Mouse (Mus musculus): Measurements from ENCODE around the gene Syde2. TPM values are rescaled to one million over a fixed set of nuclear protein-coding genes. Genes with fewer than 3 reads are reported as not detected.

Syde2 gene
- total and polyA plus RNA-seq, 3 experiments = 12.4 to 24.1 TPM; not detected in 1

Other genes with a start within 250 kb of the Syde2 start
- gene Ddah1, start 229.2 kb upstream of the Syde2 start, total RNA-seq (2012; rRNA removed) = not detected in 2 replicates
- not detected for gene Ddah1, start 229.2 kb upstream of the Syde2 start, polyA plus RNA-seq (2012; ENCODE audit: insufficient read depth in 1 of 2, insufficient read length in 2 of 2, low read depth in 1 of 2, low replicate concordance in 2 of 2, missing spikeins in 1 of 2)
- 25.0 and 28.0 TPM in 2 replicates for gene Bcl10, start 65.1 kb upstream of the Syde2 start, total RNA-seq (2012; rRNA removed)
- gene Bcl10, start 65.1 kb upstream of the Syde2 start, polyA plus RNA-seq (2012; ENCODE audit: insufficient read depth in 1 of 2, insufficient read length in 2 of 2, low read depth in 1 of 2, low replicate concordance in 2 of 2, missing spikeins in 1 of 2) = 10 to 100 TPM in 1 of 2 experiments, not detected in 1; 30.4 TPM
- gene 2410004B18Rik, start 49.9 kb upstream of the Syde2 start, total RNA-seq (2012; rRNA removed) = 32.1 and 32.3 TPM in 2 replicates
- 10 to 100 TPM in 1 of 2 experiments, not detected in 1; 42.3 TPM for gene 2410004B18Rik, start 49.9 kb upstream of the Syde2 start, polyA plus RNA-seq (2012; ENCODE audit: insufficient read depth in 1 of 2, insufficient read length in 2 of 2, low read depth in 1 of 2, low replicate concordance in 2 of 2, missing spikeins in 1 of 2)
- not detected in 2 replicates for gene Wdr63, start 120.3 kb downstream of the Syde2 start, total RNA-seq (2012; rRNA removed)
- not detected for gene Wdr63, start 120.3 kb downstream of the Syde2 start, polyA plus RNA-seq (2012; ENCODE audit: insufficient read depth in 1 of 2, insufficient read length in 2 of 2, low read depth in 1 of 2, low replicate concordance in 2 of 2, missing spikeins in 1 of 2)
- not detected in 2 replicates for gene Mcoln3, start 129.6 kb downstream of the Syde2 start, total RNA-seq (2012; rRNA removed)
- not detected for gene Mcoln3, start 129.6 kb downstream of the Syde2 start, polyA plus RNA-seq (2012; ENCODE audit: insufficient read depth in 1 of 2, insufficient read length in 2 of 2, low read depth in 1 of 2, low replicate concordance in 2 of 2, missing spikeins in 1 of 2)
- 0.42 and 0.65 TPM in 2 replicates for gene Mcoln2, start 162.0 kb downstream of the Syde2 start, total RNA-seq (2012; rRNA removed)
- under 1 TPM in 1 of 2 experiments, not detected in 1; 0.10 TPM for gene Mcoln2, start 162.0 kb downstream of the Syde2 start, polyA plus RNA-seq (2012; ENCODE audit: insufficient read depth in 1 of 2, insufficient read length in 2 of 2, low read depth in 1 of 2, low replicate concordance in 2 of 2, missing spikeins in 1 of 2)
- not detected in 2 replicates for gene Lpar3, start 233.1 kb downstream of the Syde2 start, total RNA-seq (2012; rRNA removed)
- gene Lpar3, start 233.1 kb downstream of the Syde2 start, polyA plus RNA-seq (2012; ENCODE audit: insufficient read depth in 1 of 2, insufficient read length in 2 of 2, low read depth in 1 of 2, low replicate concordance in 2 of 2, missing spikeins in 1 of 2) = not detected